Mouse (Mus musculus): Measurements from ENCODE around the gene Igsf21. TPM values are rescaled to one million over a fixed set of nuclear protein-coding genes. Genes with fewer than 3 reads are reported as not detected.

Gene Igsf21
- polyA plus RNA-seq, 1 experiment from 2014 or later, result 0.19 TPM

DNA sequence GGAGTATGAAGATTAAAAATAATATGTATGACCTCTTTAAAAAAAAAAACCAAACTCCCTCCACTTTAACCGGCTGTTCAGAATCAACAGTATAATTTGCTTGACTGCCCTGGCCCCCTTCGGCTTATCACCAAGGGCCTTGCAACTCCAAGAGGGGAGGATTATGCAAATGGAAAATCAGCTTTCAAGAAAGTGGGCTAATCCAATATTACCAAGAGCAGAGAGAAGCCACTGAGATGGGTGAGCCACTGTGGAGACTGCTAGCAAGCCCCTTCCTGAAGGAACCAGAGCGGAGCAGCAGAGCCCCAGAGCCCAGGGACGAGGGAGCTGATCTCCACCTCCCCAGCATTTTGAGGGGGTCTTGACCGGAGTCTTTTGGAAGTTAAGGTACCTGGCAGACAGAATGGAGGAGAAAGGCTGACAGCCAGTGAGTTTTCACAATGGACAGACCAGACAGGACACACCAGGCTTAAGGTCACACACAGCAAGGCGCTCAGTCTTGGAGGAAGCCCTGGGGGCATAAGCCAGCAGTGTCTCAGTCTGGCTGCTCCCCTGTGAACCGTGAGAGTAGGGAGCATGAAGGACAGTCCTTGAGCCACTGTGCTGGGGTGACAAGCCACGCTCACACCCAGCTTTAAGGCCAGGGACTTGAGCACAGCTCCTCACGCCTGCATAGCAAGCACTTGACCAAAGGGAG is 114.8 kb downstream of the Igsf21 start:
- no peaks in the 10 kb centered on the region for H3K36me3 ChIP-seq (ENCODE audit: control insufficient read depth, insufficient read depth, low read length)
- WGBS, result 10% methylated on average over 9 of the region's 9 CpGs

DNA sequence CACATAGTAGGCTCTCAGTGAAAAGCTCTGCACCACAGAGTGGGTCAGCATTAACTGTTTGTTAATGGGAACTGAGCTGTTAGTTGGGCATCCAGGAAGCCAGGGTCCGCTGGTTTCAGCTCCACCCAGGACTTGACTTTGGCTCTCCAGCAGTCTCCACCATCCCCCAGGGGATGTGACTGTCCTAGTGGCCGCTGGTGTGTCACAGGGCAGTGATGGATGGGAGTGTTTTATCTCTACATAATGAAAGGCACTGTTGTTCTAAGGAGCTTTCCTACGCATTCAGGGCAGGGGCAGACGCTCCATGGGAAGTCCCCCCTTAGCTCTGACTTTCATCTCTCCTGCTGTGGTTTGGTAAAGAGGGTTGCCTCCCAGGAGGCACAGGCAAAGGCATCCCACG is 115.4 kb downstream of the Igsf21 start:
- ATAC-seq (ENCODE audit: insufficient number of reproducible peaks, insufficient read depth, low FRiP score, low read depth), result no peak
- no peaks in the 10 kb centered on the region for H3K4me1 ChIP-seq (ENCODE audit: control insufficient read depth in 2 of 2, insufficient read depth in 2 of 2, low read length in 2 of 2)
- WGBS, result 3% methylated on average over 5 of the region's 5 CpGs
- H3K4me2 ChIP-seq (ENCODE audit: low read length), result no peak overlapping the region
- no peak overlapping the region for H3K9ac ChIP-seq (ENCODE audit: low read length)
- H3K4me3 ChIP-seq (ENCODE audit: control insufficient read depth in 1 of 2, insufficient read depth in 1 of 2, low read depth in 1 of 2, low read length in 2 of 2), result no peak overlapping the region
- H3K27me3 ChIP-seq (ENCODE audit: control insufficient read depth, insufficient read depth, low read length), result peaks cover 19% of the 10 kb centered on the region
- no peak overlapping the region for H3K27ac ChIP-seq (replicated peaks in 1 of 2; ENCODE audit: control insufficient read depth in 1 of 2, insufficient read depth in 1 of 2, low read depth in 2 of 2, low read length in 2 of 2)
- H3K36me3 ChIP-seq (ENCODE audit: control insufficient read depth, insufficient read depth, low read length), result no peaks in the 10 kb centered on the region
- no peaks in the 10 kb centered on the region for H3K9me3 ChIP-seq (ENCODE audit: control insufficient read depth, low read length)

More for the DNA sequence above, 114.8 kb downstream of the Igsf21 start:
- Histone ChIP-seq H3K9ac (ENCODE audit: low read length) (no peak overlapping the region), H3K4me3 (ENCODE audit: control insufficient read depth in 1 of 2, insufficient read depth in 1 of 2, low read depth in 1 of 2, low read length in 2 of 2) (no peak overlapping the region), H3K27me3 (ENCODE audit: control insufficient read depth, insufficient read depth, low read length) (peaks cover 19% of the 10 kb centered on the region), H3K27ac (replicated peaks in 1 of 2; ENCODE audit: control insufficient read depth in 1 of 2, insufficient read depth in 1 of 2, low read depth in 2 of 2, low read length in 2 of 2) (no peak overlapping the region), H3K9me3 (ENCODE audit: control insufficient read depth, low read length) (no peaks in the 10 kb centered on the region), H3K4me1 (ENCODE audit: control insufficient read depth in 2 of 2, insufficient read depth in 2 of 2, low read length in 2 of 2) (no peaks in the 10 kb centered on the region), H3K4me2 (ENCODE audit: low read length) (no peak overlapping the region)
- no peak for ATAC-seq (ENCODE audit: insufficient number of reproducible peaks, insufficient read depth, low FRiP score, low read depth)

DNA sequence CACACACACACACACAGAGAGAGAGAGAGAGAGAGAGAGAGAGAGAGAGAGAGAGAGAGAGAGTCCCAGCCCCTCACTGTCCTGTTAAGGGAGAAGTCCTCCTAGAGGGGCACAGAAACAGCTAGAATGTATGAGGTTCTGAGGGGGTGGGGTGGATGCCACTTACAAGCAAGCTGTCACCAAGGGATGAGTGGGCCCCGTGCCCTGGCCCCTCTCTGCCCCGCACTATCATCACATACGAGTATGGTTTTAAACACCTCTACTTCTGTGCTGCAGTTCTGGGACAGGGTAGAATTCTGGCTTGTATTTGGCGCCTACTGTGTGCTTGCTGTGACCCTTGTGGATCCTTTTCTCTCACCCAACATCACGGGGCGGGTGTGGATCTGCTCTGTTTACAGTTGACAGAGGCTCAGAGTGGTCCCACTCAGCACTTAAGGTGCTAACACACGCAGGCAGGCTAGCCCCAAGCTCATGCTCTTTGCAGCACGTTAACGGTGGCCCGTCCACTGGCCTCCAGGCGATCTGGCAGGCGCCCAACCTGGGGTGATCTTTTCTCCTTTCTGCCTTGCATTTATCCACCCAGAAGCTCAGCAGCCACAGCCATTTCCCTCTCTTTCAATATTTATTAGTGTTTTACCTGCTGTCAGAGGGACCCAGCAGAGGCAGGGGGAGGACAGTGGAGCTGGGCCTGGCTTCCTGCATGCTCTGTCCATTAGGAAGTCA is 116.9 kb downstream of the Igsf21 start:
- Histone ChIP-seq H3K9ac (ENCODE audit: low read length) (no peak overlapping the region), H3K9me3 (ENCODE audit: control insufficient read depth, low read length) (no peaks in the 10 kb centered on the region), H3K4me1 (ENCODE audit: control insufficient read depth in 2 of 2, insufficient read depth in 2 of 2, low read length in 2 of 2) (no peaks in the 10 kb centered on the region), H3K36me3 (ENCODE audit: control insufficient read depth, insufficient read depth, low read length) (no peaks in the 10 kb centered on the region), H3K4me3 (ENCODE audit: control insufficient read depth in 1 of 2, insufficient read depth in 1 of 2, low read depth in 1 of 2, low read length in 2 of 2) (no peak overlapping the region), H3K27ac (replicated peaks in 1 of 2; ENCODE audit: control insufficient read depth in 1 of 2, insufficient read depth in 1 of 2, low read depth in 2 of 2, low read length in 2 of 2) (no peak overlapping the region), H3K4me2 (ENCODE audit: low read length) (no peak overlapping the region), H3K27me3 (ENCODE audit: control insufficient read depth, insufficient read depth, low read length) (peaks cover 19% of the 10 kb centered on the region)
- no peak for ATAC-seq (ENCODE audit: insufficient number of reproducible peaks, insufficient read depth, low FRiP score, low read depth)
- 39% methylated on average over 12 of the region's 12 CpGs for WGBS

DNA sequence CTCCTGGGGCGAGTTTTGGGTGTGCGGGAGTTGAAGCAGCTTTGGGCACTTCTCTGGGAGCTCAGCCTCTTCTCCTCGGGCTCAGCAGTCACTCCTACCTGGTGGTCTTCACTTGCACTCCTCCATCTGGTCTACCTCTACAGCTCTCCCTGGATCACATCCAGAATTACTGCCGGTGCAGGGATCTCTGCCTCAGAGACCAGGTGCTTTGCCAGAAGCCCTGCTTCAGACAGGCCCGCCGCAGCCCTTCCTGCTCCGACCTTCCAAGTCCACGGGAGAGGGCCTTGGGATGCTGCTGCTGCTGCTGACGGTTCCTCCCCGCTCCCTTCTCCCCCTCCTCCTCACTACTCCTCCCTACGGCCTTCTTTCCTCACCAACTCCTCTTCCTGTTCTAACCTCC is 118.5 kb downstream of the Igsf21 start:
- peaks cover 19% of the 10 kb centered on the region for H3K27me3 ChIP-seq (ENCODE audit: control insufficient read depth, insufficient read depth, low read length)
- WGBS, result 80% methylated on average over 11 of the region's 11 CpGs

DNA sequence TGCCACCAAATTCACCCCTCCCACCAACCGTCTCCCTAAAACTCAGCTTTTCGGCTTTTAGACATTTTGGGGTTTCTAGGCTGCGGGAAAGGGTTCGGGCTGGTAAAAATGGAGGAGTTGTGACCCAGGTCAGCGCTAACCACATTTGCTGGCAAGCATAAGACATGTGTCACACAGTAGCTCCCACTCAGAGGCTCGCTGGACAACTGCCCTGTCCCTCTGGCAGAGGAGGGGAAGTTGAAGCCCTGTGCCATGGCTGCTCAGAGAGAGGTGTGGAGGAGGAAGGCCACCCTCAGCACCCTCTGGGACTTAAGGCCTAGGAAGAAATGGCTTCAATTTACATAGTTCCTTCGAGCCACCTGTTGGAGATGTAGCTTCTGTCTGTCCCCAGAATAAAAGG is 120.8 kb downstream of the Igsf21 start:
- Histone ChIP-seq H3K36me3 (ENCODE audit: control insufficient read depth, insufficient read depth, low read length) (no peaks in the 10 kb centered on the region), H3K4me1 (ENCODE audit: control insufficient read depth in 2 of 2, insufficient read depth in 2 of 2, low read length in 2 of 2) (no peaks in the 10 kb centered on the region), H3K9me3 (ENCODE audit: control insufficient read depth, low read length) (no peaks in the 10 kb centered on the region), H3K27ac (replicated peaks in 1 of 2; ENCODE audit: control insufficient read depth in 1 of 2, insufficient read depth in 1 of 2, low read depth in 2 of 2, low read length in 2 of 2) (no peak overlapping the region), H3K4me2 (ENCODE audit: low read length) (no peak overlapping the region), H3K27me3 (ENCODE audit: control insufficient read depth, insufficient read depth, low read length) (0 out of 2 replicates have a peak, but pooled peaks cover 3% of the 10 kb centered on the region), H3K4me3 (ENCODE audit: control insufficient read depth in 1 of 2, insufficient read depth in 1 of 2, low read depth in 1 of 2, low read length in 2 of 2) (no peak overlapping the region), H3K9ac (ENCODE audit: low read length) (no peak overlapping the region)
- WGBS, result 81% methylated on average over 7 of the region's 7 CpGs
- no peak for ATAC-seq (ENCODE audit: insufficient number of reproducible peaks, insufficient read depth, low FRiP score, low read depth)

More for the DNA sequence above, 118.5 kb downstream of the Igsf21 start:
- Histone ChIP-seq H3K4me1 (ENCODE audit: control insufficient read depth in 2 of 2, insufficient read depth in 2 of 2, low read length in 2 of 2) (no peaks in the 10 kb centered on the region), H3K4me2 (ENCODE audit: low read length) (no peak overlapping the region), H3K27ac (replicated peaks in 1 of 2; ENCODE audit: control insufficient read depth in 1 of 2, insufficient read depth in 1 of 2, low read depth in 2 of 2, low read length in 2 of 2) (no peak overlapping the region), H3K9me3 (ENCODE audit: control insufficient read depth, low read length) (no peaks in the 10 kb centered on the region), H3K4me3 (ENCODE audit: control insufficient read depth in 1 of 2, insufficient read depth in 1 of 2, low read depth in 1 of 2, low read length in 2 of 2) (no peak overlapping the region), H3K36me3 (ENCODE audit: control insufficient read depth, insufficient read depth, low read length) (no peaks in the 10 kb centered on the region), H3K9ac (ENCODE audit: low read length) (no peak overlapping the region)
- no peak for ATAC-seq (ENCODE audit: insufficient number of reproducible peaks, insufficient read depth, low FRiP score, low read depth)

DNA sequence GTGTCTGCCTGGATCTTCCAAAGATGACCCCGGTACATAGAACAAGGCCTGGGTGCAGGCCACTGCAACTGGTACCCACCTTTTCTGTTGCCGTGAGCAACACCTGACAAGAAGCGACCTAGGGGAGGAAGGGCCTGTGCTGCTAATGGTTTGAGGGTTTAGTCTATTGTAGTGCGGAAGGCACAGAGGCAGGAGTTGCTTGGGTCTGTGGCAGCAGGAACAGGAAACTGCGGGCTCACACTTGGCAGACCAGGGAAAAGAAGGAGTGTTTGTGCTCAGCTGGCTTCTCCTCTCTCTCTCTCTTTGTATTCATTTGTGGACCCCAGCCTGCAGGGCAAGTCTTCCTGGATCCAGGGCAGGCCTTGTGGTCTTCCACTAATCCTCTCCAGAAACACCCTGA is 124.0 kb downstream of the Igsf21 start:
- no peak for ATAC-seq (ENCODE audit: insufficient number of reproducible peaks, insufficient read depth, low FRiP score, low read depth)
- H3K4me2 ChIP-seq (ENCODE audit: low read length), result no peak overlapping the region
- H3K27ac ChIP-seq (replicated peaks in 1 of 2; ENCODE audit: control insufficient read depth in 1 of 2, insufficient read depth in 1 of 2, low read depth in 2 of 2, low read length in 2 of 2), result no peak overlapping the region
- H3K4me3 ChIP-seq (ENCODE audit: control insufficient read depth in 1 of 2, insufficient read depth in 1 of 2, low read depth in 1 of 2, low read length in 2 of 2), result no peak overlapping the region
- no peaks in the 10 kb centered on the region for H3K4me1 ChIP-seq (ENCODE audit: control insufficient read depth in 2 of 2, insufficient read depth in 2 of 2, low read length in 2 of 2)
- no peaks in the 10 kb centered on the region for H3K9me3 ChIP-seq (ENCODE audit: control insufficient read depth, low read length)
- no peaks in the 10 kb centered on the region for H3K36me3 ChIP-seq (ENCODE audit: control insufficient read depth, insufficient read depth, low read length)
- WGBS, result 77% methylated on average over 5 of the region's 5 CpGs
- H3K27me3 ChIP-seq (ENCODE audit: control insufficient read depth, insufficient read depth, low read length), result no peaks in the 10 kb centered on the region
- H3K9ac ChIP-seq (ENCODE audit: low read length), result no peak overlapping the region

DNA sequence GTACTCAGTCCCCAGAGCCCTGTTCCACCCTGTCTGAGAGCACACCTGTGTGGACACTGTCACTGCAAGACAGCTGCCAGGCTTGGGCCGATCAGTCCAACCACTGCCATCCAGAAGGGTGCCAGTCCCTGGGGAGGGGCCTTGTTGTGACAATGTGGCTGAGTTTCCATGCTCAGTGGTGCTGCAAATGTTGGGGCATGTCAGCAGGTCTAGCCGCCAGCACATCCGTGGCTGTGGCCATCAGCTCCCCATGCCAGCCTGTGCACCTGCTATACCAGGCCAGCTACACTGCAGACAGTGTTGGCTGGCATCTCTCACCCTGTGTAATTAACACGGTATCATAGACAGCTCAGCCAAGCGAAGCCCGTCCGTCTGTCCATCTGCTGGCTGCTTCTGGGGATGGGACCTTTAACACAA is 129.3 kb downstream of the Igsf21 start:
- H3K36me3 ChIP-seq (ENCODE audit: control insufficient read depth, insufficient read depth, low read length), result no peaks in the 10 kb centered on the region
- no peak overlapping the region for H3K4me3 ChIP-seq (ENCODE audit: control insufficient read depth in 1 of 2, insufficient read depth in 1 of 2, low read depth in 1 of 2, low read length in 2 of 2)
- no peak overlapping the region for H3K4me2 ChIP-seq (ENCODE audit: low read length)
- no peak for ATAC-seq (ENCODE audit: insufficient number of reproducible peaks, insufficient read depth, low FRiP score, low read depth)
- H3K27me3 ChIP-seq (ENCODE audit: control insufficient read depth, insufficient read depth, low read length), result no peaks in the 10 kb centered on the region
- no peak overlapping the region for H3K9ac ChIP-seq (ENCODE audit: low read length)
- no peaks in the 10 kb centered on the region for H3K9me3 ChIP-seq (ENCODE audit: control insufficient read depth, low read length)
- no peaks in the 10 kb centered on the region for H3K4me1 ChIP-seq (ENCODE audit: control insufficient read depth in 2 of 2, insufficient read depth in 2 of 2, low read length in 2 of 2)
- H3K27ac ChIP-seq (replicated peaks in 1 of 2; ENCODE audit: control insufficient read depth in 1 of 2, insufficient read depth in 1 of 2, low read depth in 2 of 2, low read length in 2 of 2), result no peak overlapping the region
- 74% methylated on average over 7 of the region's 7 CpGs for WGBS

Data from heart, embryonic 14.5 days (tissue).